Mouse (Mus musculus): ENCODE data around the gene Zcchc13. TPM values are rescaled to one million over a fixed set of nuclear protein-coding genes. Genes with fewer than 3 reads are reported as not detected.
"Not testable (repeated sequence)": the region's sequence is repeated elsewhere in the genome, so short reads cannot be mapped to it uniquely, and the experiment has no call there.

Zcchc13 gene
- total and polyA plus RNA-seq, 2 experiments from 2014 or later, result not detected

- TF ChIP-seq CTCF (IDR thresholded peaks at IDR 0.05; ENCODE audit: low read depth), result no peak
- H3K27me3 ChIP-seq (ENCODE audit: insufficient read depth, low read length), result no peaks in the 10 kb centered on the region
- ATAC-seq, result no peak
These were observed 5.6 kb downstream of the Zcchc13 start for GRCm38 (mm10) chrX:103636021-103636420.

GRCm38 (mm10) chrX:103638566-103638965, 8.2 kb downstream of the Zcchc13 start:
- H3K4me3 ChIP-seq (ENCODE audit: low read length), result no peak overlapping the region
- 86% methylated on average over 5 of the region's 5 CpGs for WGBS
- H3K9ac ChIP-seq (replicated peaks; ENCODE audit: low read length), result no peak overlapping the region
- H3K4me2 ChIP-seq (ENCODE audit: low read depth, low read length), result no peak overlapping the region
- no peaks in the 10 kb centered on the region for H3K9me3 ChIP-seq (ENCODE audit: low read length)
- H3K27ac ChIP-seq, result no peak overlapping the region
- DNase-seq (ENCODE audit: low spot score), result no peak
- no peaks in the 10 kb centered on the region for H3K36me3 ChIP-seq (ENCODE audit: insufficient read depth, low read length)
- no peaks in the 10 kb centered on the region for H3K27me3 ChIP-seq (ENCODE audit: insufficient read depth, low read length)
- no peak for TF ChIP-seq CTCF (IDR thresholded peaks at IDR 0.05; ENCODE audit: low read depth)
- H3K4me1 ChIP-seq (ENCODE audit: insufficient read depth, low read length), result no peaks in the 10 kb centered on the region
- no peak for ATAC-seq

More at GRCm38 (mm10) chrX:103636021-103636420, 5.6 kb downstream of the Zcchc13 start:
- H3K36me3 ChIP-seq (ENCODE audit: insufficient read depth, low read length), result no peaks in the 10 kb centered on the region
- no peaks in the 10 kb centered on the region for H3K4me1 ChIP-seq (ENCODE audit: insufficient read depth, low read length)
- H3K4me3 ChIP-seq (ENCODE audit: low read length), result no peak overlapping the region
- H3K4me2 ChIP-seq (ENCODE audit: low read depth, low read length), result no peak overlapping the region
- no peak overlapping the region for H3K27ac ChIP-seq
- no peak for DNase-seq (ENCODE audit: low spot score)
- H3K9me3 ChIP-seq (ENCODE audit: low read length), result no peaks in the 10 kb centered on the region
- H3K9ac ChIP-seq (replicated peaks; ENCODE audit: low read length), result no peak overlapping the region

- no peak for DNase-seq (ENCODE audit: low spot score)
- Histone ChIP-seq H3K9me3 (ENCODE audit: low read length) (no peaks in the 10 kb centered on the region), H3K4me1 (ENCODE audit: insufficient read depth, low read length) (no peaks in the 10 kb centered on the region), H3K4me2 (ENCODE audit: low read depth, low read length) (no peak overlapping the region), H3K4me3 (ENCODE audit: low read length) (no peak overlapping the region), H3K27ac (no peak overlapping the region), H3K9ac (replicated peaks; ENCODE audit: low read length) (no peak overlapping the region), H3K27me3 (ENCODE audit: insufficient read depth, low read length) (no peaks in the 10 kb centered on the region), H3K36me3 (ENCODE audit: insufficient read depth, low read length) (no peaks in the 10 kb centered on the region)
- 68% methylated on average over 1 of the region's 1 CpGs for WGBS
- TF ChIP-seq CTCF (IDR thresholded peaks at IDR 0.05; ENCODE audit: low read depth), result no peak
- ATAC-seq, result no peak
These were observed 13.9 kb downstream of the Zcchc13 start for GRCm38 (mm10) chrX:103644301-103644700.

GRCm38 (mm10) chrX:103652048-103652447, 21.7 kb downstream of the Zcchc13 start:
- no peak for TF ChIP-seq CTCF (IDR thresholded peaks at IDR 0.05; ENCODE audit: low read depth)
- no peak overlapping the region for H3K4me2 ChIP-seq (ENCODE audit: low read depth, low read length)
- DNase-seq (ENCODE audit: low spot score) (no peak), ATAC-seq (no peak)
- no peaks in the 10 kb centered on the region for H3K27me3 ChIP-seq (ENCODE audit: insufficient read depth, low read length)
- WGBS, result 64% methylated on average over 1 of the region's 1 CpGs
- no peak overlapping the region for H3K4me3 ChIP-seq (ENCODE audit: low read length)
- no peaks in the 10 kb centered on the region for H3K9me3 ChIP-seq (ENCODE audit: low read length)
- H3K4me1 ChIP-seq (ENCODE audit: insufficient read depth, low read length), result no peaks in the 10 kb centered on the region
- no peaks in the 10 kb centered on the region for H3K36me3 ChIP-seq (ENCODE audit: insufficient read depth, low read length)
- no peak overlapping the region for H3K9ac ChIP-seq (replicated peaks; ENCODE audit: low read length)
- H3K27ac ChIP-seq, result no peak overlapping the region

- Histone ChIP-seq H3K4me2 (ENCODE audit: low read depth, low read length) (no peak overlapping the region), H3K36me3 (ENCODE audit: insufficient read depth, low read length) (no peaks in the 10 kb centered on the region), H3K4me1 (ENCODE audit: insufficient read depth, low read length) (no peaks in the 10 kb centered on the region), H3K9me3 (ENCODE audit: low read length) (no peaks in the 10 kb centered on the region), H3K27ac (no peak overlapping the region), H3K4me3 (ENCODE audit: low read length) (no peak overlapping the region), H3K27me3 (ENCODE audit: insufficient read depth, low read length) (no peaks in the 10 kb centered on the region), H3K9ac (replicated peaks; ENCODE audit: low read length) (no peak overlapping the region)
- no peak for ATAC-seq
- no peak for DNase-seq (ENCODE audit: low spot score)
- TF ChIP-seq CTCF (IDR thresholded peaks at IDR 0.05; ENCODE audit: low read depth), result no peak
- WGBS, result 29% methylated on average over 2 of the region's 2 CpGs
These were observed 22.6 kb downstream of the Zcchc13 start for GRCm38 (mm10) chrX:103653021-103653420.

- Histone ChIP-seq H3K9me3 (ENCODE audit: low read length) (no peaks in the 10 kb centered on the region), H3K4me1 (ENCODE audit: insufficient read depth, low read length) (no peaks in the 10 kb centered on the region), H3K4me2 (ENCODE audit: low read depth, low read length) (no peak overlapping the region), H3K36me3 (ENCODE audit: insufficient read depth, low read length) (no peaks in the 10 kb centered on the region), H3K4me3 (ENCODE audit: low read length) (no peak overlapping the region), H3K27me3 (ENCODE audit: insufficient read depth, low read length) (no peaks in the 10 kb centered on the region), H3K27ac (no peak overlapping the region), H3K9ac (replicated peaks; ENCODE audit: low read length) (no peak overlapping the region)
- WGBS, result 39% methylated on average over 4 of the region's 4 CpGs
- TF ChIP-seq CTCF (IDR thresholded peaks at IDR 0.05; ENCODE audit: low read depth), result no peak
- DNase-seq (ENCODE audit: low spot score), result peak; percentile 4
- ATAC-seq, result 0 out of 2 replicates have a peak, but pooled peaks have one; percentile 43
These were observed 28.6 kb downstream of the Zcchc13 start for GRCm38 (mm10) chrX:103658985-103659384.

GRCm38 (mm10) chrX:103664445-103664844, 34.1 kb downstream of the Zcchc13 start:
- not testable (repeated sequence) for H3K9ac ChIP-seq (replicated peaks; ENCODE audit: low read length); ATAC-seq; H3K4me3 ChIP-seq (ENCODE audit: low read length); H3K9me3 ChIP-seq (ENCODE audit: low read length); H3K4me2 ChIP-seq (ENCODE audit: low read depth, low read length); H3K27ac ChIP-seq; H3K4me1 ChIP-seq (ENCODE audit: insufficient read depth, low read length); DNase-seq (ENCODE audit: low spot score); H3K36me3 ChIP-seq (ENCODE audit: insufficient read depth, low read length); H3K27me3 ChIP-seq (ENCODE audit: insufficient read depth, low read length)
- WGBS, result 85% methylated on average over 10 of the region's 10 CpGs

All from hindbrain, postnatal 0 days (tissue).